Mouse (Mus musculus): ENCODE measurements around the gene Sox5. TPM values are rescaled to one million over a fixed set of nuclear protein-coding genes. Genes with fewer than 3 reads are reported as not detected.

Sox5 gene
- polyA plus RNA-seq, 1 experiment from 2014 or later = 27.0 TPM

DNA sequence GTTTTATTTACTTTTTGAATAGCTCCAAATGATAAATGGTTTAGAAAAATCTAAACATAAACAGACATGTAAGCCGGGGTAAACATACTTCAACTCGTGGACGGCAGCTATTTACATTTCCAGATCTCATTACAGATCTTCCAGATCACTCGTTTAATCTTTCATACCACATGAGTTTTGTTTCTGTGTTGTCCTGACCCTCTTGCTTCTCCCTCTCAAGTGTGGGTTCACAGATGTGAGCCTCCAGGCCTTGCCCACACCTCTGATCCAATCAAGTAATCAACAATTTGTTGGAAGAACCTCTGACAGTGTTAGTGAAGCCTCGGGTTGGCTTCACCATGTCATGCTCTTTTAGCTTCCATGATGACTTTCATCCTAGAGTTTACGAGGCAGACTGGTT, 903.3 kb downstream of the Sox5 start:
- Histone ChIP-seq H3K4me1 (replicated peaks; ENCODE audit: control insufficient read depth, insufficient read depth, low read length) (no peaks in the 10 kb centered on the region), H3K4me3 (replicated peaks; ENCODE audit: low read length) (no peak overlapping the region), H3K9ac (no peak overlapping the region), H3K27ac (no peak overlapping the region), H3K36me3 (replicated peaks; ENCODE audit: control insufficient read depth, insufficient read depth) (no peaks in the 10 kb centered on the region), H3K4me2 (replicated peaks) (no peak overlapping the region), H3K9me3 (ENCODE audit: control insufficient read depth, low read length) (no peaks in the 10 kb centered on the region), H3K27me3 (ENCODE audit: control insufficient read depth, insufficient read depth, low read length) (no peaks in the 10 kb centered on the region)
- 91% methylated on average over 6 of the region's 6 CpGs for WGBS
- ATAC-seq (ENCODE audit: low FRiP score) (no peak), DNase-seq (ENCODE audit: low spot score) (no peak)

DNA sequence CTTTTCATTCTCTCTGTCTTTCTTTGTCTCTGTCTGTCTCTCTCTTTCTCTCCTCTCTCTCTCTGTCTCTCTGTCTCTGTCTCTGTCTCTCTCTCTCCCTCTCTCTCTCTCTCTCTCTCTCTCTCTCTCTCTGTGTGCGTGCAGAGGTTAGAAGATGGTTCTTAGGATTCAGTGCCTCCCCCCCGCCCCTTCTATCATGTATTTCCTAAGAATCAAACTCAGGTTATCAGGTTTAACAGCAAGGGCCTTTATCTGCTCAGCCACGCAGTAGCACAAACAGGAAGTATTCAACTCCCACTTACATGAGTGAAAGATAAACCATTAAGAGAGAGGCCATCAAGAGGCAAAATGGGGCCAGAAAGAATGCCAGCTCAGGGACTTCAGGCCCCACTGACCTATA, 913.0 kb downstream of the Sox5 start:
- 87% methylated on average over 3 of the region's 3 CpGs for WGBS
- H3K36me3 ChIP-seq (replicated peaks; ENCODE audit: control insufficient read depth, insufficient read depth) = no peaks in the 10 kb centered on the region
- no peak for ATAC-seq (ENCODE audit: low FRiP score)

DNA sequence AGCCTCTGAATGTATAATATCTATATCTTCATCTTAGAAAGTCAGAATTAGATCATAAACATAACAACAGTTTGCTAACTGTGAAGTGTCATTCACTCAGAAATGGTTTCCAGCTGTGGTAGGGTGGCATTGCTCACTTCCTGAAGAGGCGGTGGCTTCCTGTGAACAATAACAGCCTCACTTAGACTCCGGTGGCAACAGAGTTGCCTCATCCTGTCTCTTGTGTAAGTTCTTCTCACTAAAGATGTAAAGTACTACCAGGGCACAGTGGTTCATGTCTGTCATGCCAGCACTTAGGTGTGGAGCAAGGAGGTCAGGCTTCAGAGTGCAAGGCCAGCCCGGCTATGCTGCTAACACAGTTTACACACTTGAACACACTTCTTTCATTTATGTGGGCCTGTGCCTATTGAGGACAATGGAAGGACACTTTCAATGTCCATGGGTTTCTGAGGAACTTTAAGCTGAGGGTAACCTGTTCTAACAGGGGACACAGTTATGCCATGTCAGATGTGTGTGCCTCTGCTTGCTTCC, 913.6 kb downstream of the Sox5 start:
- no peaks in the 10 kb centered on the region for H3K36me3 ChIP-seq (replicated peaks; ENCODE audit: control insufficient read depth, insufficient read depth)
- H3K4me3 ChIP-seq (replicated peaks; ENCODE audit: low read length) = no peak overlapping the region
- H3K27me3 ChIP-seq (ENCODE audit: control insufficient read depth, insufficient read depth, low read length) = no peaks in the 10 kb centered on the region
- H3K4me2 ChIP-seq (replicated peaks) = no peak overlapping the region
- DNase-seq (ENCODE audit: low spot score) (no peak), ATAC-seq (ENCODE audit: low FRiP score) (no peak)
- H3K9ac ChIP-seq = no peak overlapping the region
- no peak overlapping the region for H3K27ac ChIP-seq
- 88% methylated on average over 3 of the region's 3 CpGs for WGBS
- no peaks in the 10 kb centered on the region for H3K9me3 ChIP-seq (ENCODE audit: control insufficient read depth, low read length)
- no peaks in the 10 kb centered on the region for H3K4me1 ChIP-seq (replicated peaks; ENCODE audit: control insufficient read depth, insufficient read depth, low read length)

More for the DNA sequence above, 913.0 kb downstream of the Sox5 start:
- DNase-seq (ENCODE audit: low spot score) = no peak
- H3K4me2 ChIP-seq (replicated peaks) = no peak overlapping the region
- no peaks in the 10 kb centered on the region for H3K9me3 ChIP-seq (ENCODE audit: control insufficient read depth, low read length)
- no peak overlapping the region for H3K27ac ChIP-seq
- H3K4me3 ChIP-seq (replicated peaks; ENCODE audit: low read length) = no peak overlapping the region
- H3K27me3 ChIP-seq (ENCODE audit: control insufficient read depth, insufficient read depth, low read length) = no peaks in the 10 kb centered on the region
- no peak overlapping the region for H3K9ac ChIP-seq
- no peaks in the 10 kb centered on the region for H3K4me1 ChIP-seq (replicated peaks; ENCODE audit: control insufficient read depth, insufficient read depth, low read length)

DNA sequence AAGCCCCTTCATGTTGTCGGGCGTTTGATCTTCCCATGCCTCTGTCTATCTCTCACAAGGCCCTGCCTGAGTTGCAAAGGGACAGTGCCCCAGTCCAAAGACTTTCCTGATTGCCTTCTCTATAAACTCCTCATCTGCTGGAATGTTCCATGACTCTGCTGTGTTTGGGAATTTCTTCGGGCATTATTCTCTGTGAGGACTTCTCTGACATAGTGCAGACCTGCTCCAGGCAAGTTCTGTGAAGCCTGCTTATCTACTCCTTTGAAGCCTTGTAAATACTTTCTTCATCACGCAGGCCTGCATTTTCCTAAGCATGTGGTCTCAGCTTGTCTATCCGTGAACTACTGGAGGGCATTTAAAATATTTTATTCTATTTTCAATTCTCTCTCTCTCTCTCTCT, 914.7 kb downstream of the Sox5 start:
- no peaks in the 10 kb centered on the region for H3K27me3 ChIP-seq (ENCODE audit: control insufficient read depth, insufficient read depth, low read length)
- WGBS = 92% methylated on average over 5 of the region's 5 CpGs
- H3K27ac ChIP-seq = no peak overlapping the region
- no peaks in the 10 kb centered on the region for H3K36me3 ChIP-seq (replicated peaks; ENCODE audit: control insufficient read depth, insufficient read depth)
- no peak overlapping the region for H3K4me2 ChIP-seq (replicated peaks)
- ATAC-seq (ENCODE audit: low FRiP score) (no peak), DNase-seq (ENCODE audit: low spot score) (no peak)
- no peaks in the 10 kb centered on the region for H3K4me1 ChIP-seq (replicated peaks; ENCODE audit: control insufficient read depth, insufficient read depth, low read length)
- H3K9me3 ChIP-seq (ENCODE audit: control insufficient read depth, low read length) = no peaks in the 10 kb centered on the region
- H3K9ac ChIP-seq = no peak overlapping the region
- H3K4me3 ChIP-seq (replicated peaks; ENCODE audit: low read length) = no peak overlapping the region

DNA sequence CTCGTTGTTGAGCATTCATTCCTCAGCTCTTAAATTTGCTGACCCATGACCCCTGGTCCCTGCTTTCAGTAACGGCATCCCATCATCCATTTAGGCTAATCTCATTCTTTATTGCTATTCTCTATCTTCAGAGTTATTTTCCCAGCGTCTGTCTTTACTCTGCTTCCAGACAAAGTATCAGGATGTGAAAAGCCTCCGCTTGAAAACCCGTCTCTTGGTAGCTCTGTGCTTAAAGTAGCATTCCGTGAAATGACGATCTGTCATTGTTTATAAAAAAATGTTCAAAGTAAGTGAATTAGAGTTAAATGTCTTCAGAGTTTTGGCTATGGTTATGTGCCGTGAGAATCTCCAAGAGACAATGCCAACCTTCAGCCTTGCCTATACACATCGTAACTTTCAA, 915.2 kb downstream of the Sox5 start:
- Histone ChIP-seq H3K27ac (no peak overlapping the region), H3K9ac (no peak overlapping the region), H3K4me2 (replicated peaks) (no peak overlapping the region), H3K4me1 (replicated peaks; ENCODE audit: control insufficient read depth, insufficient read depth, low read length) (no peaks in the 10 kb centered on the region), H3K36me3 (replicated peaks; ENCODE audit: control insufficient read depth, insufficient read depth) (no peaks in the 10 kb centered on the region), H3K4me3 (replicated peaks; ENCODE audit: low read length) (no peak overlapping the region), H3K9me3 (ENCODE audit: control insufficient read depth, low read length) (no peaks in the 10 kb centered on the region), H3K27me3 (ENCODE audit: control insufficient read depth, insufficient read depth, low read length) (no peaks in the 10 kb centered on the region)
- DNase-seq (ENCODE audit: low spot score) = no peak
- no peak for ATAC-seq (ENCODE audit: low FRiP score)
- WGBS = 79% methylated on average over 9 of the region's 9 CpGs

DNA sequence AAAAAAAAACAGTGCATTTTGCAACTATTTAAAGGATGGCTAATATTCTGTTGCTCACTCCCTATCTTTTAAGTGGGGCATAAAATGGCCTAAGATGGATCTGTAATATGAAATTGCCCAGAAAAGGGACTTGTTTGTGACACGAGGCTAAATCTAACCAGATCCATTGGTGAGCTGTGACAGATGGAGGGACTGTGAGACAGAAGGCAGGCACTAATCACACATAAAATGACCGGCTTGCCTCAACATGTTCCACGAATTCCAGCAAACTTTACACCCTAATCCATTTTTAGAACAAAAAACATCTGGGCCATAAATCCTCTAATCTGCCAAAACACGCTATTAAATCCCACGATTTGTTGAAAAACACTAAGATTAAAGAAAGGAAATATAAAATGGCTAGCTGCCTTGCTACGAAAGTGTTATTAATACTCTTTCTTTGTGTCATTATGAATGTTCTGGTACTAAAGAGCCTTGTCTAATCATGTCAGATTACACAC, 919.1 kb downstream of the Sox5 start:
- DNase-seq (ENCODE audit: low spot score) (no peak), ATAC-seq (ENCODE audit: low FRiP score) (no peak)
- 73% methylated on average over 6 of the region's 6 CpGs for WGBS
- Histone ChIP-seq H3K36me3 (replicated peaks; ENCODE audit: control insufficient read depth, insufficient read depth) (no peaks in the 10 kb centered on the region), H3K4me2 (replicated peaks) (no peak overlapping the region), H3K4me3 (replicated peaks; ENCODE audit: low read length) (no peak overlapping the region), H3K27me3 (ENCODE audit: control insufficient read depth, insufficient read depth, low read length) (no peaks in the 10 kb centered on the region), H3K9me3 (ENCODE audit: control insufficient read depth, low read length) (no peaks in the 10 kb centered on the region), H3K4me1 (replicated peaks; ENCODE audit: control insufficient read depth, insufficient read depth, low read length) (no peaks in the 10 kb centered on the region), H3K9ac (no peak overlapping the region), H3K27ac (no peak overlapping the region)

DNA sequence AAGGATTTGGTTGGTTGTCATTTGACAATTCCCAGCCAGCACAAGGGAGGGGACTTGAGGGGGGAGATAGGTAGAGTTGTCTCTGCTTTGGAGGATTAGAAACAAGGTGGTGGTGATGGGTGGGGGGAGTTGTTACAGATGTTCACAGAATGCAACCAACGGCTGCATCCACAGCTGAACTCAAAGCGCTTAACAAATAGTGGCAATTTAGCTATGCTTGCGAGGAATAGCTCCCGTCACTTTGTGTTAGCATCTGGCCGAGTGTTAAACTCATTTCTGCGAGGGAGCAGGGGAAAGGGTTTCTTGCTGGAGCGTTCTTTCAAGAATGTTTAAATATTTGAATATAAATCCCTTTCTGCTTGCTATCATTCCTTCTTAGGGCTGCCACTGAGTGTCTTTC, 921.7 kb downstream of the Sox5 start:
- Histone ChIP-seq H3K4me3 (replicated peaks; ENCODE audit: low read length) (no peak overlapping the region), H3K4me1 (replicated peaks; ENCODE audit: control insufficient read depth, insufficient read depth, low read length) (0 out of 2 replicates have a peak, but pooled peaks cover 6% of the 10 kb centered on the region), H3K27me3 (ENCODE audit: control insufficient read depth, insufficient read depth, low read length) (no peaks in the 10 kb centered on the region), H3K36me3 (replicated peaks; ENCODE audit: control insufficient read depth, insufficient read depth) (no peaks in the 10 kb centered on the region), H3K4me2 (replicated peaks) (no peak overlapping the region), H3K27ac (0 out of 2 replicates have a peak overlapping the region, but pooled peaks have one; percentile 20), H3K9me3 (ENCODE audit: control insufficient read depth, low read length) (no peaks in the 10 kb centered on the region), H3K9ac (no peak overlapping the region)
- no peak for DNase-seq (ENCODE audit: low spot score)
- WGBS = 79% methylated on average over 7 of the region's 7 CpGs
- ATAC-seq (ENCODE audit: low FRiP score) = no peak

DNA sequence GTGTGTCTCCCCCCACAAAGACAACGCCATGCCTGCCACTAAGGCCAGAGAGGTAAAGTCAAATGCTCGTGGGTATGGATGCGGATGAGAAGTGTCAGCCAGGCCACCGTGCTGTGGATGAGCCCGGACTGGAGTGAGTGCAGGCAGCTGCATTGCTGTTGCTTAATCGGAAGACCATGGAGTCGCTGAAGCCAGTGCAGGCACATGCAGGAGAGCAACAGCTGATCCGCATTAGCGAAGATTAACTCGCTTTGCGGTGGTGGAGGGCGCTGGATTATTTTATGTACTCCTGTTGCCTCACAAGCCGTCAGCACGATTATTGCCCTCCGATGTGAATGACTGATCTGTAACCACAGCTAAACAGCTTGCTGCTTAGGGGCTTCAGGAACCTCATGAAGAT, 922.2 kb downstream of the Sox5 start:
- Histone ChIP-seq H3K4me2 (replicated peaks) (no peak overlapping the region), H3K9me3 (ENCODE audit: control insufficient read depth, low read length) (no peaks in the 10 kb centered on the region), H3K27me3 (ENCODE audit: control insufficient read depth, insufficient read depth, low read length) (no peaks in the 10 kb centered on the region), H3K4me3 (replicated peaks; ENCODE audit: low read length) (no peak overlapping the region), H3K36me3 (replicated peaks; ENCODE audit: control insufficient read depth, insufficient read depth) (no peaks in the 10 kb centered on the region), H3K9ac (no peak overlapping the region), H3K27ac (no peak overlapping the region), H3K4me1 (replicated peaks; ENCODE audit: control insufficient read depth, insufficient read depth, low read length) (peaks cover 11% of the 10 kb centered on the region; the same call in 1 of the 2 replicates)
- DNase-seq (ENCODE audit: low spot score) = no peak
- ATAC-seq (ENCODE audit: low FRiP score) = no peak
- 83% methylated on average over 15 of the region's 15 CpGs for WGBS

DNA sequence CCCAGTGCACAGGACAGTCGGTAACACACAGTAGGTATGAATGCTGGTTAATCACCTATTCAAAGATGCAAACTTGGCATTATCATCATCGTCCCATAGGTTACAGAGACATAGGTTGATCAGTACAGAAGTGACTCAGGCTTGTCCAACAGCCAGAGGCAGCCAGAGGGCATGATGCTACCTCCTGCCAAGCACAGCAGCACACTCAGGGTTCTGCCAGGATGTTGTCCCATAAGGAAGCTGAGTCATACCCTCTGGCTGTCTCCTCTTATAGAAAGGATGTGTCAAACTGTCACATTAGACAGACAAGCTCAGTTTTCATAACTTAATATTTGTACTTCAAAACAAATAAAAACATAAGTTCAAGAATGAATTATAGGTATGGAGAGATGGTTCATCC, 923.2 kb downstream of the Sox5 start:
- H3K4me2 ChIP-seq (replicated peaks) = no peak overlapping the region
- H3K27me3 ChIP-seq (ENCODE audit: control insufficient read depth, insufficient read depth, low read length) = no peaks in the 10 kb centered on the region
- H3K4me1 ChIP-seq (replicated peaks; ENCODE audit: control insufficient read depth, insufficient read depth, low read length) = peaks cover 14% of the 10 kb centered on the region; the same call in 1 of the 2 replicates
- 85% methylated on average over 2 of the region's 2 CpGs for WGBS
- H3K9me3 ChIP-seq (ENCODE audit: control insufficient read depth, low read length) = no peaks in the 10 kb centered on the region
- ATAC-seq (ENCODE audit: low FRiP score) = no peak
- no peak overlapping the region for H3K4me3 ChIP-seq (replicated peaks; ENCODE audit: low read length)
- H3K27ac ChIP-seq = no peak overlapping the region
- no peak overlapping the region for H3K9ac ChIP-seq
- no peak for DNase-seq (ENCODE audit: low spot score)
- no peaks in the 10 kb centered on the region for H3K36me3 ChIP-seq (replicated peaks; ENCODE audit: control insufficient read depth, insufficient read depth)

DNA sequence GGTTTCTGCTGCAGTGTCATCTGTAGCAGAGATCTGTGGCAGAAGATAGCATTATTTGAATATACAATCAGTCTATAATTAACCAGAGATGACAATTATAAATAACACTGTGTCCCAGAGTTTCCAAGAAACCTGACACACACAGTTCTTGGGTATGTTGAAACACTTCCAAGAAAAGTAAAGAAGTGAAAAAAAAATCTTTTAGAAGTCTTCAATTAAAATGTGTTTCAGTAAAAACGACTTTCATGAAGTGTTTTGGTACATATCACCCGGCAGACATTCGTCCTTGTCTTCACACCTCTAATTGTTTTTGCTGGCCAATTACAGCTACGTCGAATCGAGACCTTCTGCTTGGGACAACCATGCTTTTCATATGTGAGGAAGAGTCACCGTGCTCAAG, 924.4 kb downstream of the Sox5 start:
- ATAC-seq (ENCODE audit: low FRiP score) = no peak

More for the DNA sequence above, 924.4 kb downstream of the Sox5 start:
- Histone ChIP-seq H3K36me3 (replicated peaks; ENCODE audit: control insufficient read depth, insufficient read depth) (no peaks in the 10 kb centered on the region), H3K4me1 (replicated peaks; ENCODE audit: control insufficient read depth, insufficient read depth, low read length) (peaks cover 14% of the 10 kb centered on the region; the same call in 1 of the 2 replicates), H3K27ac (no peak overlapping the region), H3K9ac (no peak overlapping the region), H3K9me3 (ENCODE audit: control insufficient read depth, low read length) (no peaks in the 10 kb centered on the region), H3K27me3 (ENCODE audit: control insufficient read depth, insufficient read depth, low read length) (no peaks in the 10 kb centered on the region), H3K4me2 (replicated peaks) (no peak overlapping the region), H3K4me3 (replicated peaks; ENCODE audit: low read length) (no peak overlapping the region)
- 91% methylated on average over 7 of the region's 7 CpGs for WGBS
- DNase-seq (ENCODE audit: low spot score) = no peak
